Mouse (Mus musculus) forebrain, embryonic 11.5 days (tissue): ENCODE measurements around the gene Gm17428. TPM values are rescaled to one million over a fixed set of nuclear protein-coding genes. Genes with fewer than 3 reads are reported as not detected.

Source experiments
- ATAC-seq: fragments of 200-750 bp; cut with Nextera tagmentation; replicated peaks from 2 replicates; pipeline ENCODE4 v1.8.0; 2017; ENCODE audit warnings: moderate TSS enrichment; ENCODE audit not compliant: low FRiP score
- DNase-seq: peaks from one replicate; pipeline ENCODE4 v3.0.0-alpha.2; 2017; ENCODE audit warnings: low spot score
- H3K27ac ChIP-seq: fragments of 300-500 bp; sonication (generic); 2 replicates; pipeline ENCODE4 v1.5.1; 2014; ENCODE audit warnings: low read depth, low read length
- H3K27me3 ChIP-seq: fragments of 300-500 bp; sonication (generic); 2 replicates; pipeline ENCODE4 v1.6.1; 2014; ENCODE audit warnings: mild to moderate bottlenecking, low read length, mixed read lengths; ENCODE audit not compliant: control insufficient read depth, insufficient read depth
- H3K36me3 ChIP-seq: fragments of 300-500 bp; sonication (generic); 2 replicates; pipeline ENCODE4 v1.6.1; 2014; ENCODE audit warnings: mild to moderate bottlenecking, low read length, moderate library complexity, mixed read lengths; ENCODE audit not compliant: control insufficient read depth, insufficient read depth
- H3K4me1 ChIP-seq: fragments of 300-500 bp; sonication (generic); replicated peaks from 2 replicates; pipeline ENCODE4 v1.6.1; 2014; ENCODE audit warnings: low read length, mixed read lengths; ENCODE audit not compliant: control insufficient read depth, insufficient read depth
- H3K4me2 ChIP-seq: fragments of 300-500 bp; sonication (generic); 2 replicates; pipeline ENCODE4 v1.6.1; 2014; ENCODE audit warnings: low read depth, mild to moderate bottlenecking, low read length, moderate library complexity, mixed read lengths; ENCODE audit not compliant: severe bottlenecking
- H3K4me3 ChIP-seq: fragments of 300-500 bp; sonication (generic); 2 replicates; pipeline ENCODE4 v1.5.1; 2014; ENCODE audit warnings: low read depth, low read length
- H3K9ac ChIP-seq: fragments of 300-500 bp; sonication (generic); 2 replicates; pipeline ENCODE4 v1.6.1; 2014; ENCODE audit warnings: low read length
- H3K9me3 ChIP-seq: fragments of 300-500 bp; sonication (generic); 2 replicates; pipeline ENCODE4 v1.6.1; 2016; ENCODE audit warnings: low read length, mixed read lengths; ENCODE audit not compliant: control insufficient read depth
- WGBS: fragments of 180-500 bp; shearing (Covaris S2); extraction: QIAGEN DNeasy Blood & Tissue Kit; methylation state at CpG from one replicate; pipeline ENCODE4 v1.1.7; 2014; 5-methylcytosine and 5-hydroxymethylcytosine counted together
- polyA plus RNA-seq: library from polyadenylated mRNA; unstranded; fragments of >200 nt; fragmentation: Nextera tagmentation; extraction: Ambion mirVana; gene quantifications from 2 replicates; pipeline ENCODE4 v1.2.1, GENCODE M21; 2014

Gm17428 gene
- polyA plus RNA-seq, 1 experiment from 2014 or later: not detected

- H3K27ac ChIP-seq: no peak overlapping the region
- H3K27me3 ChIP-seq: no peaks in the 10 kb centered on the region
- H3K36me3 ChIP-seq: no peaks in the 10 kb centered on the region
- no peak for ATAC-seq
- H3K9ac ChIP-seq: no peak overlapping the region
- H3K9me3 ChIP-seq: no peaks in the 10 kb centered on the region
- 69% methylated on average over 3 of the region's 3 CpGs for WGBS
- peaks cover 2% of the 10 kb centered on the region; the same call in 1 of the 2 replicates for H3K4me1 ChIP-seq
- H3K4me3 ChIP-seq: no peak overlapping the region
- H3K4me2 ChIP-seq: no peak overlapping the region
- no peak for DNase-seq
Observed at GRCm38 (mm10) chr14:55006541-55006940, 29.8 kb downstream of the Gm17428 start.

GRCm38 (mm10) chr14:55007120-55007908, 30.6 kb downstream of the Gm17428 start:
- Histone ChIP-seq H3K9ac (no peak overlapping the region), H3K4me2 (no peak overlapping the region), H3K27me3 (no peaks in the 10 kb centered on the region), H3K27ac (no peak overlapping the region), H3K36me3 (no peaks in the 10 kb centered on the region), H3K4me1 (peaks cover 2% of the 10 kb centered on the region; the same call in 1 of the 2 replicates), H3K9me3 (no peaks in the 10 kb centered on the region), H3K4me3 (no peak overlapping the region)
- DNase-seq (no peak), ATAC-seq (no peak)
- WGBS: 85% methylated on average over 9 of the region's 9 CpGs

GRCm38 (mm10) chr14:55008417-55008816, 31.7 kb downstream of the Gm17428 start:
- ATAC-seq (no peak), DNase-seq (no peak)
- no peaks in the 10 kb centered on the region for H3K36me3 ChIP-seq
- peaks cover 2% of the 10 kb centered on the region; the same call in 1 of the 2 replicates for H3K4me1 ChIP-seq
- no peaks in the 10 kb centered on the region for H3K9me3 ChIP-seq
- H3K9ac ChIP-seq: no peak overlapping the region
- H3K27me3 ChIP-seq: no peaks in the 10 kb centered on the region
- H3K27ac ChIP-seq: no peak overlapping the region
- 84% methylated on average over 8 of the region's 8 CpGs for WGBS
- H3K4me3 ChIP-seq: no peak overlapping the region
- H3K4me2 ChIP-seq: no peak overlapping the region

- Histone ChIP-seq H3K27ac (no peak overlapping the region), H3K4me1 (no peaks in the 10 kb centered on the region), H3K36me3 (no peaks in the 10 kb centered on the region), H3K9me3 (no peaks in the 10 kb centered on the region), H3K27me3 (no peaks in the 10 kb centered on the region), H3K4me3 (no peak overlapping the region), H3K4me2 (no peak overlapping the region), H3K9ac (no peak overlapping the region)
- 58% methylated on average over 4 of the region's 4 CpGs for WGBS
- DNase-seq (peak; percentile 65), ATAC-seq (no peak)
Observed at GRCm38 (mm10) chr14:55011116-55011515, 34.4 kb downstream of the Gm17428 start.

GRCm38 (mm10) chr14:55014591-55014990, 37.9 kb downstream of the Gm17428 start:
- no peaks in the 10 kb centered on the region for H3K27me3 ChIP-seq
- ATAC-seq (peak; percentile 74; the same call in 1 of the 2 replicates), DNase-seq (no peak)
- H3K36me3 ChIP-seq: no peaks in the 10 kb centered on the region
- H3K4me2 ChIP-seq: peak overlapping the region; percentile 78
- under 1% methylated on average over 27 of the region's 27 CpGs for WGBS
- H3K4me1 ChIP-seq: no peaks in the 10 kb centered on the region
- H3K27ac ChIP-seq: peak overlapping the region; percentile 79
- H3K9ac ChIP-seq: peak overlapping the region; percentile 78
- H3K4me3 ChIP-seq: peak overlapping the region; percentile 76
- H3K9me3 ChIP-seq: no peaks in the 10 kb centered on the region

GRCm38 (mm10) chr14:55014991-55015766, 38.4 kb downstream of the Gm17428 start, which contains the start of gene Ngdn:
Gene Ngdn, plus strand, starts transcription at chr14:55015454.
- H3K27me3 ChIP-seq: no peaks in the 10 kb centered on the region
- no peaks in the 10 kb centered on the region for H3K4me1 ChIP-seq
- DNase-seq: peak; percentile 99
- H3K36me3 ChIP-seq: no peaks in the 10 kb centered on the region
- peak; percentile 96 for ATAC-seq
- peak within 1 kb of the TSS; percentile 78 for H3K9ac ChIP-seq
- under 1% methylated on average over 36 of the region's 36 CpGs for WGBS
- no peaks in the 10 kb centered on the region for H3K9me3 ChIP-seq
- peak within 1 kb of the TSS; percentile 76 for H3K4me3 ChIP-seq
- H3K27ac ChIP-seq: peak within 1 kb of the TSS; percentile 79
- peak within 1 kb of the TSS; percentile 78 for H3K4me2 ChIP-seq

GRCm38 (mm10) chr14:55015767-55016111, 39.0 kb downstream of the Gm17428 start:
- Histone ChIP-seq H3K36me3 (no peaks in the 10 kb centered on the region), H3K4me1 (no peaks in the 10 kb centered on the region), H3K4me3 (peak overlapping the region; percentile 76), H3K9me3 (no peaks in the 10 kb centered on the region), H3K9ac (peak overlapping the region; percentile 77), H3K27me3 (no peaks in the 10 kb centered on the region), H3K27ac (0 out of 2 replicates have a peak overlapping the region, but pooled peaks have one; percentile 34), H3K4me2 (peak overlapping the region; percentile 66)
- no peak for DNase-seq
- WGBS: under 1% methylated on average over 17 of the region's 17 CpGs
- no peak; the same call in 1 of the 2 replicates for ATAC-seq

GRCm38 (mm10) chr14:55016876-55017275, 40.1 kb downstream of the Gm17428 start:
- H3K9me3 ChIP-seq: no peaks in the 10 kb centered on the region
- H3K4me2 ChIP-seq: no peak overlapping the region
- no peak overlapping the region for H3K27ac ChIP-seq
- no peaks in the 10 kb centered on the region for H3K4me1 ChIP-seq
- no peak for ATAC-seq
- DNase-seq: no peak
- H3K9ac ChIP-seq: no peak overlapping the region
- 94% methylated on average over 16 of the region's 16 CpGs for WGBS
- H3K27me3 ChIP-seq: no peaks in the 10 kb centered on the region
- peaks cover under 1% of the 10 kb centered on the region for H3K36me3 ChIP-seq
- no peak overlapping the region for H3K4me3 ChIP-seq
